Mouse (Mus musculus) 3T3-L1 (cell line): Measurements from ENCODE around the gene Acads.
"Not testable (repeated sequence)": the region's sequence is repeated elsewhere in the genome, so short reads cannot be mapped to it uniquely, and the experiment has no call there.

Experiments used
- DNase-seq: peaks from one replicate; pipeline ENCODE4 v3.0.0-alpha.2; 2015; ENCODE audit warnings: low read depth, low spot score

Acads gene

GRCm38 (mm10) chr5:115149675-115150459, 30.7 kb upstream of the Acads start:
- no peak for DNase-seq

GRCm38 (mm10) chr5:115148872-115149271, 29.7 kb upstream of the Acads start:
- DNase-seq = not testable (repeated sequence)

- no peak for DNase-seq
These were observed 29.2 kb upstream of the Acads start for GRCm38 (mm10) chr5:115148378-115148777.

DNA sequence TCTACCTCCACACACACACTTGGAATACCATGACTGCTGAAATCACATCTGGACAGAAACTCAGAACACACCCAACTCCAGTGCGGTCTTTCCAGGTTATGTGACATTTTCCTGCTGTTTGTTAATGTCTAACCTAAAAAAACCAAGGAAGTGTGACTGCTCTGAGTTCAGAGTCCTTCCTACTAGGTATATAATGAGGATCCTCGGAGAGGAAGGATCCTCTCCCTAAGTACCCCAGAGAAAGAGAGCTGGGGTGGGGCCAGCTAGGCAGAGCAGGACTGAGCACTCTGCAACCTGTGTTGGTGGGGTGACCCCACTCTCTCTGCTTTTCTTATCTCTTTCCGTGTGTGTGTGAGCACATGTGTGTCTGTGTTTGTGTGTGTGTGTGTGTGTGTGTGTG, 28.2 kb upstream of the Acads start:
- DNase-seq = no peak

GRCm38 (mm10) chr5:115146747-115147130, 27.6 kb upstream of the Acads start:
- no peak for DNase-seq

- no peak for DNase-seq
These were observed 27.0 kb upstream of the Acads start for GRCm38 (mm10) chr5:115145976-115146746.

DNA sequence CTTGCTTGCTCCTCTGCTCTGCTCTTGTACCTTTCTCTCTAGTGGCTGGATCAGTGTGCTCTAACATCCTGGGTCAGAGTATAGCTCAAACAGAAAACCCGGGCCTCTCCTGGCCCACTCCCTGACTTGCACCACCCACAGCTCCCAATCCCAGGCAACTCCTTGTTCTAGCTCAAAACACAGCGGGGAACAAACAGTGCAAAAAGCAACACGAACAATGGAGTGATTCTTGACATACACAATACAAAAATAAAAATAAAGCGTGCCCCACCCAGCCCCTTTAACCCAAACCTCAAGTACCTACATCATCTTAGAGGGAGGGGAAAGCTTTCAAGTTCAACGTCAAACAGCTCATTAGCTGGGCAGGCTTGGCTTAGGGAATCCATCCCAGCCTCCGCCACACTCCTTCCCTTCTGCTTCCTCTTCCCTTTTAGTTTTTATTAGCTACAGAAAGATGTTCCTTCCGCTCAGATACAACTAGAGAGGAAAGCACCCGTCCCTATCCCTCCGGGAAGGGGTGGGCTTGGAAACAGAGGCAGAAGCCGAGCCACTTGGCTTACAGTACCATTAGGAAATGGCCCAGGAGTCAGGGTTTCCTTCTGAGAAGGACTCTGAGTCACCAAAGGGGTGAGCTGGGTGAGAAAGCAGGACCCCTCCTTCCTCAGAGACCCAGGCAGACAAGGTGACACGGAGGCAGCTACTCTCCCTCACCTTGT, 26.3 kb upstream of the Acads start:
- no peak for DNase-seq

DNA sequence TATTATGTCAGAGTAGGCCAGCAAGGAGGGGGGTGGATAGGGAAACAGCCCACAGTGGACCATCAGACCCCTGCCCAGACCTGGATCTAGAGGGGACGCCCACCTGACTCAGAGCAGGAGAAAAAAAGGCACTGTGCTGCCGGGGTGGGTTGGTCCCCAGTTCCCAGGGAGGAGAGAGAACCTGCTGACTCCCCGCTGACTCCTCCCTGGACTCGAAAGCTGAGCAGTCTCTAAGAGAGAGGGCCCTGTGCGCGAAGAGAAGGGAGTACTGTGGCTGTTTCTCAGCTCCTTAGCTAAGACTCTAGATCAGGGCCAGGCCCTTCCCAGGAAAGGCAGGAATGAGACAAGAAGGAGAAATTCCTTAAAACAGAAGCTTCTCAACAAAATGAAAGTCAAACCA, 25.3 kb upstream of the Acads start:
- DNase-seq = no peak

- no peak for DNase-seq
These were observed 24.4 kb upstream of the Acads start for GRCm38 (mm10) chr5:115143552-115143951.

GRCm38 (mm10) chr5:115142166-115142697, 23.1 kb upstream of the Acads start:
- no peak for DNase-seq

- DNase-seq = no peak
These were observed 21.6 kb upstream of the Acads start for GRCm38 (mm10) chr5:115140726-115141125.

DNA sequence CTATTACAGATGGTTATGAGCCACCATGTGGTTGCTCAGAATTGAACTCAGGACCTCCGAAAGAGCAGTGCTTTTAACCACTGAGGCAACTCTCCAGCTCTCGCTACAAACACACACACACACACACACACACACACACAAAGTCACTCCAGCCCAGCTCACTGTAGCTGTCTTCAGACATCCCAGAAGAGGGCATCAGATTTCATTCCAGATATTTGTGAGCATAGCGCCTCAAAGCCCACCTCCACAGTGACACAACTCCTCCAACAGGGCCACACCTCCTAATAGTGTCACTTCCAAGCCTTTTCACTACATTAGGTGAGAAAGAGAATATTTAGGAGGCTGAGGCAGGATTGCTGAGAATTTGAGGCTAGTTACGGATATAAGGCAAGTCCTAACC, 20.0 kb upstream of the Acads start:
- DNase-seq = peak; percentile 55

GRCm38 (mm10) chr5:115134234-115135165, 15.4 kb upstream of the Acads start, which contains the start of gene Unc119b:
Gene Unc119b (minus strand): TSS chr5:115134975.
- peak; percentile 91 for DNase-seq

DNA sequence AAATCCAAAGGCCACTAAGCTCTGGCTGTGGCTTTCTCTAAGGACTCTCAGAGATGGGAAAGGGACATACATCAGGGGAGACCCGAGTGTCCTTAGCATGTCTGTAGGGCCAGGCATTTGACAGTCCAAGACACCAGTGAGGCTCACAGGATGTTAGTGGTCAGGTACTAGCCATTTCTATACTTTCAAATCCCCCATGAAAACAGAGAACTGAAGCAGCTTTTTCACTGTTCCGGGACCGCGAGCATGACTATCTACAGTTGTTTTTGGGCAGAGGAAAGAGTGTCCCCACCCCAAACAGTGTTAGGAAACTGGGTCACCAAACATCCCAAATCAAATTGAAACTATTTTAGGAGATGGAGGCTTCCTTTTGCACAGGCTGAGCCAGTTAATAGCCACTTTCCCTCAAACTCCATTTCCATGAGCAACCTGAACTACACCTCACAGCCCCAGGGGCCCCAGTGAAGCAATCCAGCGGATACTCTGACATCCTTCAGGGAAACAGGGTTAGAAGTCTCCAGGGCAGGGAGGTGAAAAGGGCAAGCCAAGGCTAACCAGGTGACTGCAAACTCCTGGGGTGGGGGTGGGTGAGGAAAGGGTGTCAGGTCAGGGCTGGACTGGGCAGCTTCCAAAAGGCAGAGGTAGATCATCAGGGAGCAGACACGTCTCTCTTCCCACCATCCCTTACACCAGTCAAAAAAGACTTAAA, 14.4 kb upstream of the Acads start:
- DNase-seq = peak; percentile 33

DNA sequence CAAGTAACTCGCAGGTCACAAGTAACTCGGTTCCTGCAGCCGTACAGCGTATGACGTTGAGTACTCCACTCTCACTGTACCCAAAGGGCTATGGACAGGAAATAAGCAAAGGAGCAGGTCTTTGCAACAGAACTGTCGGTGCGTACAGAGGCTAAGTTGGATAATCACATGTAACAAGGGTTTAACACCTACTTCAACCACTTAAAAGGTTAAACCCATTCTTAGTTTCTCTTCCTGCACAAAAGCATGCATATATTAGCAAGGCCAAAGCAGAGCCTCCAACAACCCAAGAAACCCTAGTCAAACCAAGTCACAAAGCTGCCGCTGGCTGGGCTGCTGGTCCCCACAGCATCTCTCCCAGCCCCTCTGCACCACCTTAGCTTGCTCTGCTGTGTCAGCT, 13.3 kb upstream of the Acads start:
- DNase-seq = no peak

DNA sequence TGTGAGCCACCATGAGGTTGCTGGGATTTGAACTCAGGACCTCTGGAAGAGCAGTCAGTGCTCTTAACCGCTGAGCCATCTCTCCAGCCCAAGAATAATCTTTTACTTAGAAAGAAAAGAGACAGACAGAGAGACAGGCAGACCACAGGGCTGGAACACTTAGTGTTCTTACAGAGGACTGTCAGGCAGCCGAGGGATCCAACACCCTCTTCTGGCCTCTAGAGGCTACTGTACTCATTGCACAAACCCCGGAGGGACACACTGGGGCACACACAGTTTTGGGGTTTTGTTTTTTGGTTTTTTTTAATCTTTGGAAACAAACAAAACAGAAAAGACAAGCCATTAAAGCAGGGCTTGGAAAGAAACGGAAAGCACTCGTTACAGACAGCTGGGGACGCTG, 10.2 kb upstream of the Acads start:
- DNase-seq = no peak

GRCm38 (mm10) chr5:115127421-115128179, 8.5 kb upstream of the Acads start:
- DNase-seq = no peak

- peak; percentile 41 for DNase-seq
These were observed 7.6 kb upstream of the Acads start for GRCm38 (mm10) chr5:115126578-115127312.
